Comparison of ENCODE assay signal across 15 mouse cellular contexts in genomic region chr7:30954036-30954435, GRCm38 (mm10). TPM values are rescaled to one million over a fixed set of nuclear protein-coding genes. Genes with fewer than 3 reads are reported as not detected.
A peak's percentile ranks its signal among the peaks of the same experiment; 100 is the strongest.
DNase-seq lines count a peak whose midpoint lies in the region; ATAC-seq and TF ChIP-seq lines count a peak whose summit lies in the region.
"Had no signal": no experiment of that assay in that cellular context is flagged by ENCODE, and none has a peak within 500 bp of the region (broad histone marks: within the 10 kb centered on the region; RNA-seq: fewer than 3 reads in every experiment).

No protein-coding gene starts in this region.

- no peak for DNase-seq in midbrain, postnatal 0 days (ENCODE audit: low spot score)
- DNase-seq in adrenal gland, postnatal 36 days = peak; percentile 89
- DNase-seq in spleen, postnatal 36 days (ENCODE audit: low spot score in 2 of 2) = no peak
- no peak for DNase-seq in layer of hippocampus, postnatal 36 days
- DNase-seq: cerebellum, adult 9-10 months; heart, postnatal 4 days; thymus, postnatal 36 days had no signal

- no peaks in the 10 kb centered on the region for H3K9me3 ChIP-seq in intestine, postnatal 0 days (ENCODE audit: control insufficient read depth)
- H3K9me3 ChIP-seq in intestine, embryonic 16.5 days (ENCODE audit: control insufficient read depth, low read length) = no peaks in the 10 kb centered on the region
- H3K9me3 ChIP-seq in midbrain, postnatal 0 days (ENCODE audit: low read length) = no peaks in the 10 kb centered on the region
- no peaks in the 10 kb centered on the region for H3K9me3 ChIP-seq in midbrain, embryonic 15.5 days
- H3K9me3 ChIP-seq: forebrain, embryonic 10.5 days; intestine, embryonic 15.5 days had no signal

- peaks cover 54% of the 10 kb centered on the region for H3K36me3 ChIP-seq in intestine, postnatal 0 days (ENCODE audit: control insufficient read depth, insufficient read depth)
- peaks cover 21% of the 10 kb centered on the region; the same call in 1 of the 2 replicates for H3K36me3 ChIP-seq in intestine, embryonic 16.5 days (ENCODE audit: control insufficient read depth, insufficient read depth, low read length)
- peaks cover 29% of the 10 kb centered on the region for H3K36me3 ChIP-seq in midbrain, postnatal 0 days (ENCODE audit: insufficient read depth, low read length)
- H3K36me3 ChIP-seq in midbrain, embryonic 15.5 days (replicated peaks) = peaks cover 36% of the 10 kb centered on the region; the same call in 1 of the 2 replicates

- ATAC-seq in intestine, postnatal 0 days = no peak
- no peak for ATAC-seq in intestine, embryonic 16.5 days
- ATAC-seq in midbrain, postnatal 0 days (ENCODE audit: low FRiP score) = no peak
- ATAC-seq in midbrain, embryonic 15.5 days (replicated peaks) = no peak
- ATAC-seq: intestine, embryonic 15.5 days had no signal

- no peak overlapping the region for H3K4me2 ChIP-seq in intestine, postnatal 0 days (replicated peaks; ENCODE audit: low read depth)
- no peak overlapping the region for H3K4me2 ChIP-seq in intestine, embryonic 16.5 days (ENCODE audit: low read depth, low read length)
- no peak overlapping the region for H3K4me2 ChIP-seq in midbrain, postnatal 0 days (ENCODE audit: low read depth, low read length, poor library complexity, severe bottlenecking)
- H3K4me2 ChIP-seq in midbrain, embryonic 15.5 days = no peak overlapping the region
- H3K4me2 ChIP-seq: heart, embryonic 11.5 days; intestine, embryonic 15.5 days had no signal

- TF ChIP-seq CTCF in intestine, postnatal 0 days (IDR thresholded peaks at IDR 0.05; ENCODE audit: low read depth) = peak; percentile 14; the same call in 1 of the 2 replicates
- TF ChIP-seq CTCF in midbrain, postnatal 0 days (IDR thresholded peaks at IDR 0.05) = peak; percentile 36

- H3K27ac ChIP-seq in intestine, postnatal 0 days (ENCODE audit: low read depth, low read length) = no peak overlapping the region
- no peak overlapping the region for H3K27ac ChIP-seq in intestine, embryonic 16.5 days (ENCODE audit: low read length)
- H3K27ac ChIP-seq in midbrain, postnatal 0 days (ENCODE audit: low read depth, low read length) = no peak overlapping the region
- no peak overlapping the region for H3K27ac ChIP-seq in midbrain, embryonic 15.5 days
- H3K27ac ChIP-seq: forebrain, embryonic 10.5 days; intestine, embryonic 15.5 days had no signal

- no peaks in the 10 kb centered on the region for H3K27me3 ChIP-seq in intestine, postnatal 0 days (replicated peaks; ENCODE audit: control insufficient read depth, insufficient read depth, low read length)
- H3K27me3 ChIP-seq in intestine, embryonic 16.5 days (replicated peaks; ENCODE audit: control insufficient read depth, insufficient read depth, low read length) = no peaks in the 10 kb centered on the region
- no peaks in the 10 kb centered on the region for H3K27me3 ChIP-seq in midbrain, postnatal 0 days (ENCODE audit: insufficient read depth, low read length)
- no peaks in the 10 kb centered on the region for H3K27me3 ChIP-seq in midbrain, embryonic 15.5 days (replicated peaks)
- H3K27me3 ChIP-seq: intestine, embryonic 15.5 days had no signal

- no peak overlapping the region for H3K9ac ChIP-seq in intestine, postnatal 0 days (ENCODE audit: low read depth, low read length)
- no peak overlapping the region for H3K9ac ChIP-seq in intestine, embryonic 16.5 days (ENCODE audit: low read depth, low read length)
- H3K9ac ChIP-seq in midbrain, postnatal 0 days (replicated peaks; ENCODE audit: low read length, poor library complexity, severe bottlenecking) = no peak overlapping the region
- no peak overlapping the region for H3K9ac ChIP-seq in midbrain, embryonic 15.5 days
- H3K9ac ChIP-seq: intestine, embryonic 15.5 days had no signal

- 75% methylated on average over 3 of the region's 3 CpGs for WGBS in intestine, postnatal 0 days
- 73% methylated on average over 3 of the region's 3 CpGs for WGBS in intestine, embryonic 16.5 days
- 72% methylated on average over 3 of the region's 3 CpGs for WGBS in midbrain, postnatal 0 days
- WGBS in midbrain, embryonic 15.5 days = 71% methylated on average over 3 of the region's 3 CpGs

- no peak overlapping the region for H3K4me3 ChIP-seq in intestine, postnatal 0 days (ENCODE audit: low read depth, low read length)
- H3K4me3 ChIP-seq in intestine, embryonic 16.5 days (ENCODE audit: low read length) = no peak overlapping the region
- H3K4me3 ChIP-seq in midbrain, postnatal 0 days (ENCODE audit: low read depth, low read length) = no peak overlapping the region
- H3K4me3 ChIP-seq in midbrain, embryonic 15.5 days = no peak overlapping the region
- H3K4me3 ChIP-seq: forebrain, embryonic 10.5 days; intestine, embryonic 15.5 days had no signal

- peaks cover 4% of the 10 kb centered on the region; the same call in 1 of the 2 replicates for H3K4me1 ChIP-seq in intestine, postnatal 0 days (replicated peaks; ENCODE audit: control insufficient read depth, insufficient read depth, low read length)
- peaks cover 17% of the 10 kb centered on the region for H3K4me1 ChIP-seq in intestine, embryonic 16.5 days (ENCODE audit: control insufficient read depth, insufficient read depth, low read length)
- H3K4me1 ChIP-seq in midbrain, postnatal 0 days (ENCODE audit: insufficient read depth, low read length) = peaks cover 12% of the 10 kb centered on the region; the same call in 1 of the 2 replicates
- peaks cover 23% of the 10 kb centered on the region for H3K4me1 ChIP-seq in midbrain, embryonic 15.5 days

RNA-seq across cellular contexts. Expression of gene Usf2, which starts 2.6 kb away (rescaled TPM):
- polyA plus RNA-seq in intestine, postnatal 0 days (2015; fragmentation: Nextera tagmentation; extraction: Ambion mirVana) = 13.3 and 15.0 TPM in 2 replicates
- polyA plus RNA-seq in intestine, embryonic 16.5 days (2015; fragmentation: Nextera tagmentation; extraction: Ambion mirVana) = 12.9 and 13.3 TPM in 2 replicates
- 95.3 and 102 TPM in 2 replicates for total RNA-seq in midbrain, postnatal 0 days (2014; rRNA removed)
- polyA plus RNA-seq in midbrain, postnatal 0 days (2015; fragmentation: Nextera tagmentation; extraction: Ambion mirVana) = 27.0 and 28.4 TPM in 2 replicates
- 32.3 and 32.6 TPM in 2 replicates for polyA plus RNA-seq in midbrain, embryonic 15.5 days (2015; fragmentation: Nextera tagmentation; extraction: Ambion mirVana)
- 100 to 1,000 TPM; 112 to 141 TPM for total RNA-seq in adrenal gland, postnatal 36 days (2021)
- 100 to 1,000 TPM; 116 to 126 TPM for total RNA-seq in layer of hippocampus, postnatal 36 days (2021)

RNA-seq across cellular contexts. Expression of gene Hamp, which starts 10.2 kb away (rescaled TPM):
- polyA plus RNA-seq in intestine, postnatal 0 days (2015; fragmentation: Nextera tagmentation; extraction: Ambion mirVana) = 0.43 TPM in 1 of 2 replicates, not detected in the other
- polyA plus RNA-seq in intestine, embryonic 16.5 days (2015; fragmentation: Nextera tagmentation; extraction: Ambion mirVana) = not detected in 2 replicates
- total RNA-seq in midbrain, postnatal 0 days (2014; rRNA removed) = not detected in 2 replicates
- not detected in 2 replicates for polyA plus RNA-seq in midbrain, postnatal 0 days (2015; fragmentation: Nextera tagmentation; extraction: Ambion mirVana)
- polyA plus RNA-seq in midbrain, embryonic 15.5 days (2015; fragmentation: Nextera tagmentation; extraction: Ambion mirVana) = not detected in 2 replicates
- 10 to 100 TPM in 1 of 2 experiments, not detected in 1; 23.5 TPM for total RNA-seq in adrenal gland, postnatal 36 days (2021)
- total RNA-seq in layer of hippocampus, postnatal 36 days (2021) = not detected
- total RNA-seq: left cerebral cortex, postnatal 25 days had no signal
- polyA plus RNA-seq: forebrain, embryonic 10.5 days; heart, embryonic 11.5 days had no signal

RNA-seq across cellular contexts. Expression of gene Lsr, which starts 19.2 kb away (rescaled TPM):
- polyA plus RNA-seq in intestine, postnatal 0 days (2015; fragmentation: Nextera tagmentation; extraction: Ambion mirVana) = 110 and 118 TPM in 2 replicates
- polyA plus RNA-seq in intestine, embryonic 16.5 days (2015; fragmentation: Nextera tagmentation; extraction: Ambion mirVana) = 164 and 166 TPM in 2 replicates
- total RNA-seq in midbrain, postnatal 0 days (2014; rRNA removed) = 29.7 and 30.3 TPM in 2 replicates
- polyA plus RNA-seq in midbrain, postnatal 0 days (2015; fragmentation: Nextera tagmentation; extraction: Ambion mirVana) = 23.9 TPM in 2 replicates
- 21.7 and 24.3 TPM in 2 replicates for polyA plus RNA-seq in midbrain, embryonic 15.5 days (2015; fragmentation: Nextera tagmentation; extraction: Ambion mirVana)
- total RNA-seq in adrenal gland, postnatal 36 days (2021) = 10 to 100 TPM in 1 of 2 experiments, 1 to 10 TPM in 1; 6.1 to 14.6 TPM
- 1 to 10 TPM; 7.5 to 7.7 TPM for total RNA-seq in layer of hippocampus, postnatal 36 days (2021)

RNA-seq across cellular contexts. Expression of gene Fam187b, which starts 19.6 kb away (rescaled TPM):
- 10.4 and 12.0 TPM in 2 replicates for polyA plus RNA-seq in intestine, postnatal 0 days (2015; fragmentation: Nextera tagmentation; extraction: Ambion mirVana)
- 12.8 and 13.7 TPM in 2 replicates for polyA plus RNA-seq in intestine, embryonic 16.5 days (2015; fragmentation: Nextera tagmentation; extraction: Ambion mirVana)
- 0.88 TPM in 1 of 2 replicates, not detected in the other for total RNA-seq in midbrain, postnatal 0 days (2014; rRNA removed)
- polyA plus RNA-seq in midbrain, postnatal 0 days (2015; fragmentation: Nextera tagmentation; extraction: Ambion mirVana) = 0.85 and 0.91 TPM in 2 replicates
- polyA plus RNA-seq in midbrain, embryonic 15.5 days (2015; fragmentation: Nextera tagmentation; extraction: Ambion mirVana) = 0.23 and 0.68 TPM in 2 replicates
- total RNA-seq in adrenal gland, postnatal 36 days (2021) = under 1 TPM; 0.30 to 0.96 TPM
- under 1 TPM; 0.17 to 0.43 TPM for total RNA-seq in layer of hippocampus, postnatal 36 days (2021)
- total RNA-seq: left cerebral cortex, postnatal 25 days had no signal

RNA-seq across cellular contexts. Expression of gene Hamp2, which starts 29.6 kb away (rescaled TPM):
- not detected in 2 replicates for polyA plus RNA-seq in intestine, postnatal 0 days (2015; fragmentation: Nextera tagmentation; extraction: Ambion mirVana)
- polyA plus RNA-seq in intestine, embryonic 16.5 days (2015; fragmentation: Nextera tagmentation; extraction: Ambion mirVana) = not detected in 2 replicates
- not detected in 2 replicates for total RNA-seq in midbrain, postnatal 0 days (2014; rRNA removed)
- not detected in 2 replicates for polyA plus RNA-seq in midbrain, postnatal 0 days (2015; fragmentation: Nextera tagmentation; extraction: Ambion mirVana)
- polyA plus RNA-seq in midbrain, embryonic 15.5 days (2015; fragmentation: Nextera tagmentation; extraction: Ambion mirVana) = 0.49 TPM in 1 of 2 replicates, not detected in the other
- total RNA-seq in adrenal gland, postnatal 36 days (2021) = 10 to 100 TPM in 1 of 2 experiments, not detected in 1; 11.7 TPM
- total RNA-seq in layer of hippocampus, postnatal 36 days (2021) = not detected
- total RNA-seq: left cerebral cortex, postnatal 25 days had no signal
- polyA plus RNA-seq: forebrain, embryonic 10.5 days; heart, embryonic 11.5 days; intestine, embryonic 15.5 days; stomach, embryonic 16.5 days had no signal

Comparison
In these comparisons a context has a peak if more than half of its experiments do, and no peak if none do; other contexts are left out.
1. DNase-seq: peak in adrenal gland, postnatal 36 days (2 of 2); none in midbrain, postnatal 0 days (single experiment), spleen, postnatal 36 days (0 of 2) and layer of hippocampus, postnatal 36 days (0 of 2).